Mouse (Mus musculus) adrenal gland, postnatal 14 days (tissue): ENCODE results near the gene Gm14399. TPM values are rescaled to one million over a fixed set of nuclear protein-coding genes. Genes with fewer than 3 reads are reported as not detected.
A peak's percentile ranks its signal among the peaks of the same experiment; 100 is the strongest.
"Not testable (repeated sequence)": the region's sequence is repeated elsewhere in the genome, so short reads cannot be mapped to it uniquely, and the experiment has no call there.

Experiments
- DNase-seq: peaks from one replicate; pipeline ENCODE4 v3.0.0; 2021; ENCODE audit warnings: mixed read lengths
- long read RNA-seq, 2 experiments: library from polyadenylated mRNA; stranded (forward); transcript quantifications; one replicate each; pipeline ENCODE4 v2.0.0; 2021
- total RNA-seq: library from RNA; stranded (reverse); gene quantifications from 2 replicates; pipeline ENCODE4 v1.2.3, GENCODE M21; 2021

Gene Gm14399
- total RNA-seq, result 16.1 and 16.8 TPM in 2 replicates
- long read RNA-seq, experiment 1, partial matches to known transcripts, result 0 of 7 reads
- long read RNA-seq, experiment 1, other reads (novel, unspliced or antisense), result 2 of 7 reads
- long read RNA-seq, experiment 2, partial matches to known transcripts, result 2 of 8 reads
- long read RNA-seq, experiment 2, other reads (novel, unspliced or antisense), result 0 of 8 reads

- DNase-seq, result not testable (repeated sequence)
Observed at GRCm38 (mm10) chr2:175141993-175142295, at the start of gene Gm14399. Gene Gm14399 (minus strand): TSS chr2:175142012.

DNA sequence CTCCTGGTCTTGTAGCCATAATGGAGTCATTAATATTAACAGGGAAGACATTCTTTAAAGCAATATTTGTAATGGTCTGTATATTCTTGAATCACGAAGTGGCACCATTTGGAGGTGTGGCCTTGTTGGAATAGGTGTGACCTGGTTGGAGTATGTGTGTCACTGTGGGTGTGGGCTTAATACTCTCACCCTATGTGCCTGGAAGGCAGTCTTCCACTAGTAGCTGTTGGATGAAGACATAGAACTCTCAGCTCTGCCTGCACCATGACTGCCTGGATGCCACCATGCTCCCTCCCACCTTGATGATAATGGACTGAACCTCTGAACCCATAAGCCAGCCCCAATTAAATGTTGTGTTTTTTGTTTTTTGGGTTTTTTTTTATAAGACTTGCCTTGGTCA is 37.2 kb upstream of the Gm14399 start:
- not testable (repeated sequence) for DNase-seq

GRCm38 (mm10) chr2:175176312-175176711 is 34.5 kb upstream of the Gm14399 start:
- DNase-seq, result no peak

DNA sequence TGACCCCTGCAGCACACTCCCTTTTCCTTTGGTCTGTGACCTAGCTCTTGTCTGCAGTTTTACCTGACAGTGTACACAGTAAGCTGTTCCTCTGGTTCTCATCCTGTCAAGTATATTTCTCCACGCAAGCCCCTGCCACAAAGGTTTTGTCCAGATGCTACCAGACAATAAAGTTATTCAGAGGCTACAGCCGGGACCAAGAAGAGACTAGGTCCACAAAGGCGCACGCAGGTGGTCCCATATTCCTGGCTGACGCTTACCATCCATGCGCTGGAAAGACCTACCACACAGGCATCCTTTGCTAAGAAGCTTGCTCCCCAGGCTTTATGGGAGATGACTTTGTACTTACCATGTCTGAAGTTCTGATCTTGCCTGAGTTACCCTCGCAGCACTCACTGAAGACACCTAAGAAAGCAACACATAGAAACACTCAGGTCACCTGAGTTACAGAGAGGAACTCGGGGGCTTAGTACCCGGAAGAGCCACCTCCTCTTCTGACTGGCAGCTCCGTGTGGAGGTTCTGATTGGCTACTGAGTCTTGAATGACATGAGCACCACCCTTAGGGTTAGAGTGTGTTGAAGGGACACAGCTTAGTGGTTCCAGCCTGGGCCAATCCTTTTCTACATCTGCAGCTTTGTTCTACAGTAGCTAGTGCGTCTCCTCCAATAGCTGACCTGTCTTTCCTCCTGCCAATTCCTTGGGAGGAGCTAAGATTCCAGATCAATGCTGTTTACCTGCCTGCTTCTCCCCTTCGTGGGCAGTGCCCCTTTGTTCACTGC is 33.8 kb upstream of the Gm14399 start, which contains the start of gene Gm14443:
Gene Gm14443 (minus strand): TSS at position 471 of the 780 bp plus-strand sequence.
- DNase-seq, result not testable (repeated sequence)

- DNase-seq, result not testable (repeated sequence)
Observed at GRCm38 (mm10) chr2:175174058-175174457, 32.2 kb upstream of the Gm14399 start.

DNA sequence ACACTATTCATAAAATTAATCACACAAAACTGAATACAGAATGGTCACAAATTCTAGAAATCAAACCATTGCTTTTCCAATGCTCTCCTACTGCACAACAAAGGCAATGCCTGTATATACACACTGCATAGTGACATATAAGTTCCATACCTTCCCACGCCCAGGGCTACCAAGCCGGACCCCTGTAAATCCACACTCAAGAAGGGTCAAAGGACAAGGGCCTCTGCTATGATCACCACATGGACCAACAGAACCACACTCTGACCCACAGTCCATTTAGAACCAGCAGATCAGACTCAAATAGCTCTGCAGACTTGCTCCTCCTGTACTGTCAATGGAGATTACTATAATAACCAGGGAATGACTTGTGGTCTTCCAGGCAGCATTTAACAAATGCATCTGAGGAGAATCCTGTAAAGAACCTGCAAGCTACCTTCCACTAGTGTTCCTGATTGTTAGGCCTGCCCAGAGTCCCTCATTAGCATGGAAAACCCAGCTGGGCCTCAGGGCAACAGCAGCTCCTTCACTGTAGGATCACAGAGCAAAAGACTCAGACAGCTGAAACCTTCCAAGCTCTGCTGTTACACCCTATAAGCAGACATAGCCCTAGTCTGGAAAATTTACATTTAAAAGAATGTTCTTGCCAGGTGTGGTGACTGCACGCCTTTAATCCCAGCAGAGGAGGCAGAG is 31.2 kb upstream of the Gm14399 start:
- not testable (repeated sequence) for DNase-seq

DNA sequence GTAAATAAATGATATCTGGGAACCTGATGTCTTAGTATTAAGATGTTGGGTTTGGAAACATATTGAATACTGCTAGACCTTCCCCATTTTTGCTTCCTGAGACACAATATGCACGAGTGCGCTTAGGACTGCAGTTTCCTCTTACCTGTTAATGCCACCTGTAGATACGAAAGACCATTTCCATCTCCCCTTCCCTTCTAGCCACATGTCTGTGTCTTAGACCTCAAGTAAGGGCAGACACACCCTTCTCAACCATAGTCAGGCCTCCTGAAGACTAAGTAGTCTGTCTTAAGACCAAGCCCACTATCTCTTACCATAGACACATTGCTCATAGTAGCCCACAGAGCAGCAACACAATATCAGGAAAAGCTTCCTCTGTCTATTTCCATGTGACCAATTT is 30.3 kb upstream of the Gm14399 start:
- DNase-seq, result no peak

- not testable (repeated sequence) for DNase-seq
Observed at GRCm38 (mm10) chr2:175166870-175167269, 25.1 kb upstream of the Gm14399 start.

GRCm38 (mm10) chr2:175165110-175165509 is 23.3 kb upstream of the Gm14399 start:
- DNase-seq, result not testable (repeated sequence)

- not testable (repeated sequence) for DNase-seq
Observed at GRCm38 (mm10) chr2:175161438-175161837, 19.6 kb upstream of the Gm14399 start.

GRCm38 (mm10) chr2:175158642-175159041 is 16.8 kb upstream of the Gm14399 start:
- no peak for DNase-seq

GRCm38 (mm10) chr2:175156696-175157095 is 14.9 kb upstream of the Gm14399 start:
- DNase-seq, result no peak

- DNase-seq, result peak; percentile 36
Observed at GRCm38 (mm10) chr2:175141118-175141992, 457 bp downstream of the Gm14399 start.

DNA sequence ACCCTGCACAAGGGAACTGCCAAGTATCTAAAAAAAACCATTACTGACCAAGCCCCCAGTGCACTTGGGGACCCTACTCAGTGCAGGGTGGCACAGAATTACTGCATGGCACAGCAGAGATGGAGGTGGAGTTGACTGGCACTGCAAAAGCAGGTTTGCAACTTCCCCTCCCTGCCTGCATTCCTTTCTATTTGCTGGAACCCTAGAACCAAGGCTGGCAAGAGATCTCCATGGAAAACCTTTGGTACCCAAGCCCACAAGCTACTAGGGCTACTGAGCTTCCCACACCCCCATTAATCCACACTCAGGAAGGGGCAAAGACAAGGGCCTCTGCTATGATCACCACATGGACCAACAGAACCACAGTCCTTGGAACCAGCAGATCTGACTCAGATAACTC is 1.2 kb downstream of the Gm14399 start:
- DNase-seq, result not testable (repeated sequence)

Other genes starting within 250 kb of the Gm14399 start
- gene Gm14444, start 131.8 kb downstream of the Gm14399 start, total RNA-seq, result 0.56 TPM in 1 of 2 replicates, not detected in the other
- 0.74 and 2.8 TPM in 2 replicates for gene Gm14393, start 74.2 kb downstream of the Gm14399 start, total RNA-seq
- gene Gm14443, start 33.9 kb upstream of the Gm14399 start, total RNA-seq, result 0.96 and 1.4 TPM in 2 replicates
- 67.7 and 68.0 TPM in 2 replicates for gene Gm14391, start 64.9 kb upstream of the Gm14399 start, total RNA-seq
- 3.6 and 6.9 TPM in 2 replicates for gene Gm14440, start 133.1 kb upstream of the Gm14399 start, total RNA-seq
- 39.5 and 43.5 TPM in 2 replicates for gene Gm4631, start 196.2 kb upstream of the Gm14399 start, total RNA-seq
- gene Zfp968, start 230.4 kb upstream of the Gm14399 start, total RNA-seq, result 7.0 and 7.3 TPM in 2 replicates